Mouse (Mus musculus) erythroblast, embryonic 14.5 days (primary cell): ENCODE data around the gene Pcf11.

Experiments
- GATA1 ChIP-seq: IDR thresholded peaks from 2 replicates; pipeline ENCODE4 v1.6.1; 2012; ENCODE audit warnings: low read length, inconsistent platforms, mixed read lengths
- TAL1 ChIP-seq: IDR thresholded peaks from 3 replicates; pipeline ENCODE4 v1.6.1; 2012; ENCODE audit warnings: low read length, inconsistent platforms, mixed read lengths

DNA sequence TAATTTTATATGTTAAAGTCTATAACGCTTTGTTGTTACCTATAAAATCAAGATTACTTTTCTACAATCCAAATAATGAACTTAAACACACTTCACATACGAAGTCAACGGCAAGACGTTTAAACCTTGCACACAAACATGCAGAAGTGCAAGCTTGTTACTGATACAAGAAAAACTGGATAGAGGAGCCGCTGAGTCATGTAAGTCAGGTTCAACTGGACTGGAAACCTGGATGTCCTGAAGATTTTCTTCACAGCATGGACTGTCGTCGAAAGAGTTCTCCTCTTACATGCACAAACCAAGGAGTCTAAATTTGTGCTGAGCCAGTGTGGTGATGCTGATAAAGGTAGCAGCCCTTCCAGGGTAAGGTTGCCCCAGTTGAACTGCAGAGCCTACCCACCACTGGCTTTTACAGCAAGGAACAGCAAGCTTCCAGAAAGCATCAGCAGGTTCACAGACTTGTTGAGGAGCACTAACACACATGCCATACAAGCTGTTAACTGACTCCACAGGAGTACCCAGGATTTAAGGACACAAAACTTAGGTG, 3.4 kb downstream of the Pcf11 start:
- TF ChIP-seq GATA1 (no peak), TAL1 (no peak)
